Mouse (Mus musculus) limb, embryonic 12.5 days (tissue): Measurements from ENCODE around the gene Cracr2a. TPM values are rescaled to one million over a fixed set of nuclear protein-coding genes. Genes with fewer than 3 reads are reported as not detected.

Experiments
- ATAC-seq: fragments of 200-750 bp; cut with Nextera tagmentation; 2 replicates; pipeline ENCODE4 v1.8.0; 2017; ENCODE audit warnings: low read depth, moderate TSS enrichment; ENCODE audit not compliant: insufficient number of reproducible peaks, insufficient read depth, low FRiP score, low TSS enrichment
- H3K27ac ChIP-seq: fragments of 300-500 bp; sonication (generic); 2 replicates; pipeline ENCODE4 v1.5.1; 2016; ENCODE audit warnings: mild to moderate bottlenecking, moderate library complexity
- H3K27me3 ChIP-seq: fragments of 300-500 bp; sonication (generic); 2 replicates; pipeline ENCODE4 v1.6.1; 2016; ENCODE audit warnings: mild to moderate bottlenecking, moderate library complexity
- H3K36me3 ChIP-seq: fragments of 300-500 bp; sonication (generic); 2 replicates; pipeline ENCODE4 v1.6.1; 2016; ENCODE audit warnings: mild to moderate bottlenecking, moderate library complexity
- H3K4me1 ChIP-seq: fragments of 300-500 bp; sonication (generic); replicated peaks from 2 replicates; pipeline ENCODE4 v1.6.1; 2016
- H3K4me2 ChIP-seq: fragments of 300-500 bp; sonication (generic); 2 replicates; pipeline ENCODE4 v1.6.1; 2016; ENCODE audit warnings: mild to moderate bottlenecking, moderate library complexity
- H3K4me3 ChIP-seq: fragments of 300-500 bp; sonication (generic); replicated peaks from 2 replicates; pipeline ENCODE4 v1.5.1; 2016; ENCODE audit warnings: mild to moderate bottlenecking
- H3K9ac ChIP-seq: fragments of 300-500 bp; sonication (generic); replicated peaks from 2 replicates; pipeline ENCODE4 v1.6.1; 2016; ENCODE audit warnings: mild to moderate bottlenecking, moderate library complexity
- H3K9me3 ChIP-seq: fragments of 300-500 bp; sonication (generic); 2 replicates; pipeline ENCODE4 v1.6.1; 2016; ENCODE audit warnings: mild to moderate bottlenecking, moderate library complexity
- WGBS: fragments of 180-500 bp; shearing (Covaris S2); methylation state at CpG from one replicate; pipeline ENCODE4 v1.1.7; 2016; 5-methylcytosine and 5-hydroxymethylcytosine counted together
- polyA plus RNA-seq: library from polyadenylated mRNA; unstranded; fragments of >200 nt; fragmentation: Nextera tagmentation; extraction: Ambion mirVana; gene quantifications from 2 replicates; pipeline ENCODE4 v1.2.1, GENCODE M21; 2016

Gene Cracr2a
- polyA plus RNA-seq, 1 experiment from 2014 or later, result 2.5 TPM

DNA sequence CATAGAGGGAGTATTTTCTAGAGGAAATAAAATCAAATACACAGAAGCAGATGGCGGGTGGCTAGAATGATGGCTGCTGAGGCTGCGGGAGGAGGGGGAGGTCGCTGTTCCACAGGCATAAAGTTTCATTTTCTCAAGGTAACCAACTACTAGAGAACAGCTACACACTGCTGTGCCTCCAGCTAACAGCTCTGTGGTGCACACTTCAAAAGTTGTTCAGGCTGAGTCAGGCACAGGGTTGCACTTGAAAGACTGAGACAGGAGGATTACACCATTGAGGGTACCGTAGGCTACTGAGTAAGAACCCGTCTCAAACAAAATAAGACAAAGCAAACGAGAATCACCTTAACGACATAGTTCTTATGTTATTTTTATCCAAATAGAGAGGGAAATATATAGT is 24.1 kb upstream of the Cracr2a start:
- Histone ChIP-seq H3K9me3 (no peaks in the 10 kb centered on the region), H3K4me1 (no peaks in the 10 kb centered on the region; the same call in 1 of the 2 replicates), H3K27ac (no peak overlapping the region), H3K4me3 (no peak overlapping the region), H3K4me2 (no peak overlapping the region), H3K36me3 (no peaks in the 10 kb centered on the region), H3K27me3 (peaks cover 10% of the 10 kb centered on the region), H3K9ac (no peak overlapping the region)
- 70% methylated on average over 7 of the region's 7 CpGs for WGBS
- no peak for ATAC-seq

DNA sequence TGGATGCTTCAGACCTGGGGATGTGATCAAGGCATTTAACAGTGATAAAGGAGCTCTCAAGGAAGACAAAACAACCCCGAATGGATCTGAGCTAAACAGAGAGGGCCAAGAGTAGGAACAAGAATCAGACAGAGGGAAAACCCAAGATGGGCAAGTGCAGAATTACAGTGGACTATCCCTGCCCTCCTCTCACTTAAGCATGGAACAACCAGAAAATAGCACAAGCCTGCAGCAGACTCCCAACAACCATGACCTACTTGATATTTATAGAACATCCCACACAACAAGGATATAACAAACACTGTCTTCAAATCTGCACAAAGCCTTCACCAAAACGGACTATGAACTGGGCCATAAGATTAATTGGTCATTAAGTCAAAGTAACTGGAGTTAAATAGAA is 23.0 kb upstream of the Cracr2a start:
- H3K4me3 ChIP-seq, result no peak overlapping the region
- no peaks in the 10 kb centered on the region for H3K36me3 ChIP-seq
- no peaks in the 10 kb centered on the region for H3K9me3 ChIP-seq
- H3K9ac ChIP-seq, result no peak overlapping the region
- peaks cover 10% of the 10 kb centered on the region for H3K27me3 ChIP-seq
- no peaks in the 10 kb centered on the region; the same call in 1 of the 2 replicates for H3K4me1 ChIP-seq
- 71% methylated on average over 2 of the region's 2 CpGs for WGBS
- no peak overlapping the region for H3K27ac ChIP-seq
- no peak for ATAC-seq
- no peak overlapping the region for H3K4me2 ChIP-seq

DNA sequence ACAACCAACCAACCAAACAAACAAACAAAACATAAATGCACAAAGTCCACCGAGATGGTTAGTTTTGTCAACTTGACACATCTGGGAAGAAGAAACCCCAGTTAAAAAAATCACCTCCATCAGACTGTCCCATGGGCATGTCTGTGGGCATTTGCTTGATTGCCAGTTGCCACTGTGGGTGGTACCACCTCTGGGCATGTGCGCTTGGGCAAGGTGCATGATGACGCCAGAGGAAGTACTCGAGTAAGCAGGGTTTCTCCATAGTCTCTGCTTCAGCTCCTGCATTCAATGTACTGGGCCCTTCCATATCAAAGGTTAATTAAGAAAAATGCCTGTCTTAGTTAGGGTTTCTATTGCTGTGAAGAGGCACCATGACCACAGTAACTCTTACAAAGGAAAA is 21.9 kb upstream of the Cracr2a start:
- H3K4me3 ChIP-seq, result no peak overlapping the region
- no peak overlapping the region for H3K27ac ChIP-seq
- H3K9me3 ChIP-seq, result no peaks in the 10 kb centered on the region
- H3K9ac ChIP-seq, result no peak overlapping the region
- ATAC-seq, result no peak
- WGBS, result 94% methylated on average over 4 of the region's 4 CpGs
- H3K36me3 ChIP-seq, result no peaks in the 10 kb centered on the region
- H3K4me2 ChIP-seq, result no peak overlapping the region
- H3K4me1 ChIP-seq, result no peaks in the 10 kb centered on the region; the same call in 1 of the 2 replicates
- peaks cover 13% of the 10 kb centered on the region for H3K27me3 ChIP-seq

DNA sequence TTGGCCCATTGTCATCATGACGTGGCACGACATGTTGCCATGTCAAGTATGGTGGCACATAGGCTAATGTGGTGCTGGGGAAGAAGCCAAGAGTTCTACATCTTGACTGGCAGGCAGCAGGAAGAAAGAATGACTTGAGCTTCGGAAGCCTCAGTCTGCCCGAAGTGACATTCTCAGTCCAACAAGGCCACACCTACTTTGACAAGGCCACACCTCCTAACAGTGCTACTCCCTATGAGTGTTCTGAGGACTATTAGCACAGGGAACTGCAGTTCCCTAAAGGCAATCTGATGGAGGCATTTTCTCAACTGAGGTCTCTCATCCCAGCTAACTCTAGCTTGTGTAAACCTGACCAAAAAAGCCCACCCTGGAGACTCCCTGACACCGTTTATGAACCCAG is 21.5 kb upstream of the Cracr2a start:
- Histone ChIP-seq H3K27me3 (peaks cover 13% of the 10 kb centered on the region), H3K4me3 (no peak overlapping the region), H3K9me3 (no peaks in the 10 kb centered on the region), H3K9ac (no peak overlapping the region), H3K36me3 (no peaks in the 10 kb centered on the region), H3K27ac (no peak overlapping the region), H3K4me1 (no peaks in the 10 kb centered on the region; the same call in 1 of the 2 replicates), H3K4me2 (no peak overlapping the region)
- no peak for ATAC-seq
- 73% methylated on average over 5 of the region's 5 CpGs for WGBS

DNA sequence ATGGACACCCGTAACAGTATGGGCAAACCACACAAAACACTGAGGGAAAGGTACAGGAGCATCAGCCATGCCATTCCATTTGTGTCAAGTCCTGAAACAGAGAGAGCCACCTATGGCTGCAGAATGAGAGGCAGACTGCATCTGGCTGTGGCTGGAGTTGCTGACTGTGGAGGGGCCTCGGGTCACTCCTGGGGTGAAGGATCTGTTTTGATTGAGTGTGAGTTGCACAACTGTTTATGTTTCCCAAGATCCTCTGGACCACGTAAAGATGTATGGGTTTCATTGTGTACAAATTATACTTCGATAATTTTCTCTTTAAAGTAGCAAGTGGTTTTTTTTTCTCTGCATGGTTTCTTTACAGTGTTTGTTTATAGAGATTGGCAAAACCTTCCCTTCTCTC is 20.6 kb upstream of the Cracr2a start:
- H3K9ac ChIP-seq, result no peak overlapping the region
- peaks cover 13% of the 10 kb centered on the region for H3K27me3 ChIP-seq
- no peaks in the 10 kb centered on the region for H3K9me3 ChIP-seq
- H3K27ac ChIP-seq, result no peak overlapping the region
- H3K36me3 ChIP-seq, result no peaks in the 10 kb centered on the region
- no peak overlapping the region for H3K4me3 ChIP-seq
- no peaks in the 10 kb centered on the region; the same call in 1 of the 2 replicates for H3K4me1 ChIP-seq
- 73% methylated on average over 4 of the region's 4 CpGs for WGBS
- no peak for ATAC-seq
- no peak overlapping the region for H3K4me2 ChIP-seq

DNA sequence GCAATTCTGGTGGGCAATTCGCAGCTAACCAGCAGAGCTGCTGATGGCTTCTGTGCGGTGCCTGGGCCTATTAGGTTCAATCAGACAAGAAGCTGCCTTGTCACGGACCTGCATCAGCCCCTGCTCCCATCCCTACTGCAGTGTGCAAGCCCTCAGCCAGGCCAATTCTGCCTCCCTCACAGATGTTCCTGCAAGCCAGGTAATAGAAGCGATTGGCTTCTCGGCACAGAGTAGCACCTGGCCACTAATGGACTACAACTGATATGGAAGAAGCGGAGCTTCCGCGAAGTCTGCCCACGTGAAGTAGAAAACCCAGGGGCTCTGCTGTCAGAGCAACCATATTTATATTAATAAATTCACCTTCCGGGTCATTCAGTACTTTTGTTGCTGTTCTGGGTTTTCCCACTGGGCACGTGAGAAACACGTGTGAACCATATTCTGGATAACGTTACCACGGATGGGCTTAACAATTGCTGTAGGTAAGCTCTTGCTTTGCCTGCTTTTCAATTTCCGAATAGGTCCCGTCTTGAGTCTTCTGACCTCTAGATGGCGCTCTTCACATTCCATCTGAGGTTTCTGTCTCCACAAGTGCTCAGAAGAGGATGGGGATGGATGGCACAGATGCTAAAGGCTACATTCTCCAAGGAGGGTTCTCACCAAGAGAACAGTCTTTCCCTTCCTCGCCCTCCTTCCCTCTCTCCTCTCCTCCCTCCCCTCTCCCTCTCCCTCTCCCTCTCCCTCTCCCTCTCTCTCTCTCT is 19.3 kb upstream of the Cracr2a start:
- Histone ChIP-seq H3K4me2 (peak overlapping the region; percentile 23), H3K9ac (no peak overlapping the region), H3K36me3 (no peaks in the 10 kb centered on the region), H3K27me3 (peaks cover 13% of the 10 kb centered on the region), H3K4me1 (peaks cover 2% of the 10 kb centered on the region; the same call in 1 of the 2 replicates), H3K9me3 (no peaks in the 10 kb centered on the region), H3K27ac (no peak overlapping the region), H3K4me3 (no peak overlapping the region)
- ATAC-seq, result 0 out of 2 replicates have a peak, but pooled peaks have one; percentile 31
- 30% methylated on average over 18 of the region's 18 CpGs for WGBS

DNA sequence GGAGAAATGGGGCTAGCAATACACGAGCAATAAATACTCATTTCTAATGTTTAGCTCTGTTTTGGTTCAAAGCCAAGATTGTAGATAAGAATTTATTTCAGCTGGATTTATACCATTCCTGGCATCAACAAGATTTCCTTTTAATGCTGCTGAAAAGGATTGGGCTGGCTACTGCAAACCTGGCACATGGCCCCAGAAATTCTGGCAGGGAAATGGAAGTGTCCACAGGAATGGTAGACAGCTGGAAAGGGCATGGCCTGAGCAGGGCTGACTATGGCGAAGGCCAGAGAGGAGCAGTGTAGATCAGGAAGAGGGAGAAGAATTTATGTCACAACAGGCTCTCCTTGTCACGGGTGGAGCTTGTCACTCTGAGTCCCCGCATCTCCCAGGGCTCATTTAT is 14.5 kb upstream of the Cracr2a start:
- WGBS, result 68% methylated on average over 4 of the region's 4 CpGs
- Histone ChIP-seq H3K4me3 (no peak overlapping the region), H3K4me1 (peaks cover 3% of the 10 kb centered on the region; the same call in 1 of the 2 replicates), H3K36me3 (no peaks in the 10 kb centered on the region), H3K9me3 (no peaks in the 10 kb centered on the region), H3K9ac (no peak overlapping the region), H3K27me3 (peaks cover 4% of the 10 kb centered on the region), H3K27ac (no peak overlapping the region), H3K4me2 (no peak overlapping the region)
- ATAC-seq, result no peak

DNA sequence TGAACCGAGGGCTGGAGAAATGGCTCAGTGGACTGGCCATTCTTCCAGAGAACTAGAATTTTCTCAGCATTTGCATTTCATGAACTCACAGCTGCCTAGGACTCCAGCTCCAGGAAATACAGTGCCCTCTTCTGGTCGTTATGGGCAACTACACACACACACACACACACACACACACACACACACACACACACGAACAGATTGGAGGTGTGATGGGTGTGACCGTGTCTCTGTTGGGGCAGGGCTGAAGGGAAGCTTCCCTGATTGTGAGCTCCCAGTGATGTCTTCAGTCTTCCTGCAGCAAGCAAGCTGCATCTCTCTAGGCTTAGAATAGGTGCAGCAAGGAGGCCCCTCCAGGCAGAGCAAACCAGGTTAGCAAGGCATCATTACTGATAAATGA is 8.2 kb upstream of the Cracr2a start:
- no peaks in the 10 kb centered on the region for H3K27me3 ChIP-seq
- no peak overlapping the region for H3K9ac ChIP-seq
- no peaks in the 10 kb centered on the region for H3K4me1 ChIP-seq
- no peaks in the 10 kb centered on the region for H3K36me3 ChIP-seq
- 89% methylated on average over 4 of the region's 4 CpGs for whole genome bisulfite sequencing
- H3K27ac ChIP-seq, result no peak overlapping the region
- H3K9me3 ChIP-seq, result peaks cover 3% of the 10 kb centered on the region; the same call in 1 of the 2 replicates
- no peak overlapping the region for H3K4me2 ChIP-seq
- no peak overlapping the region for H3K4me3 ChIP-seq
- no peak for ATAC-seq

DNA sequence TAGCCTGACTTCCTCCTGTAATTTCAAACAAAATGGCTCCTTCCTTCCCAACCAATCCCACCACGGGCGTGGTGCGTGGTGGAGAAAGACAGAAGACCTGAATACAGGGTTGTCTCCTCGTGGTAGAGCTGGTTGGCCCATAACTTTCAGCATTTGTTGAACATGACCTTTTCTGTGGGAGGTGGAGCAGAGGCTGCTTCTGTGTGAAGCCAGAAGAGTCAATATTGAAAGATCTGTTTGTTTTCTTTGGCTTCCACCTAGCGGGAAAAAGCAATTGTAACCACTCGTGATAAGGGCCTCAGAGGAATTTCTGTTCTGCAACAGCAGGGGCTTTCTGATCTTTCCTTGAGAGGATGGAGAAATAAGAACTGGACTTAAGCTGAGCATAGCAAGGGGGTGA is 5.6 kb upstream of the Cracr2a start:
- peaks cover 3% of the 10 kb centered on the region; the same call in 1 of the 2 replicates for H3K9me3 ChIP-seq
- no peak overlapping the region for H3K4me2 ChIP-seq
- H3K36me3 ChIP-seq, result no peaks in the 10 kb centered on the region
- H3K27me3 ChIP-seq, result no peaks in the 10 kb centered on the region; the same call in 1 of the 2 replicates
- H3K27ac ChIP-seq, result no peak overlapping the region
- 77% methylated on average over 6 of the region's 6 CpGs for WGBS
- no peak for ATAC-seq
- H3K4me3 ChIP-seq, result no peak overlapping the region
- peaks cover under 1% of the 10 kb centered on the region; the same call in 1 of the 2 replicates for H3K4me1 ChIP-seq
- no peak overlapping the region for H3K9ac ChIP-seq

DNA sequence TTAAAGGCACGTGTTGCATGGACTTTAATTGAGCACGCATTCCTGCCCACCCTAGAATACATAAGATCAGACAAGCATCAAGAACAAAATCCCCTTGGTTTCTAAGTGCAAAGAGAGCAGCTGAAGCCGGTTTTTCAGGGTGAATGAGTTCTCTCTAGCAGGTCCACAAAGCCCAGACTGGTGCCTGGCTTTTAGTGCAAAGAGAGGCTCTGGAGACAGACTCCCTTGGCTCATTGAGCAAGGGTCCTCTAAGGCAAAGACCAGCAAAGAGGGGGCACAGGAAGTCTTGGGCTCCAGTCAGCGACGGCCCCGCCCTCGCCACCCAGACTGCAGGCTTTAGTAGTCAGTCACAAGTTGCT is 287 bp upstream of the Cracr2a start:
- no peaks in the 10 kb centered on the region for H3K36me3 ChIP-seq
- H3K27ac ChIP-seq, result peak overlapping the region; percentile 81
- H3K4me3 ChIP-seq, result peak overlapping the region; percentile 51
- no peak for ATAC-seq
- 7% methylated on average over 7 of the region's 7 CpGs for WGBS
- no peaks in the 10 kb centered on the region; the same call in 1 of the 2 replicates for H3K27me3 ChIP-seq
- H3K9ac ChIP-seq, result peak overlapping the region; percentile 58
- peak overlapping the region; percentile 80 for H3K4me2 ChIP-seq
- H3K4me1 ChIP-seq, result peaks cover 10% of the 10 kb centered on the region
- H3K9me3 ChIP-seq, result no peaks in the 10 kb centered on the region

DNA sequence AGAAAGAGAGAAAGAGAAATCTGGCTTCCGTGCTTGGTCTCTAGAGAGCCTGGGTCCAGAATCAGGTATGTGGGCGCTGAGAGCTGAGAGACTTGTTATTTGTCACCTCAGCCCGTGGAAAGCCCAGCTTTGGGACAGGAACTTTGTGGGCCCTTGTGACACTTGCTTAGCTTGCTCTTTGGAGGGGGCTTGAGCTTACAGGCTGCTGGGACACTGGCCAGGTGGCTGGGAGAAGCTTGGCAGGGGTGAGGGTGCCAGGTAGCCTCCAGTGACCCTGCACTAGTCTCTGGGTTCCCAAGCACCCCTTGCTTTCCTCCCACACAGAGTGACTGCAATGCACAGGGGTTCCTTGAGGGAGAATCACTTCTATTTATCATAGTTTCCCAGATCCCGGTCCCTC is 2.4 kb downstream of the Cracr2a start:
- Histone ChIP-seq H3K4me2 (no peak overlapping the region), H3K4me1 (peaks cover 10% of the 10 kb centered on the region), H3K27ac (no peak overlapping the region), H3K27me3 (no peaks in the 10 kb centered on the region; the same call in 1 of the 2 replicates), H3K9me3 (no peaks in the 10 kb centered on the region), H3K4me3 (no peak overlapping the region), H3K36me3 (no peaks in the 10 kb centered on the region), H3K9ac (no peak overlapping the region)
- no peak for ATAC-seq
- 66% methylated on average over 4 of the region's 4 CpGs for WGBS
